Mouse (Mus musculus): Measurements from ENCODE around the gene Castor1.

The Castor1 gene

GRCm38 (mm10) chr11:4235665-4236545 is 17.9 kb downstream of the Castor1 start, which contains the start of gene Osm:
TSS of gene Osm (plus strand) at chr11:4236420.
- no peak for DNase-seq

GRCm38 (mm10) chr11:4236546-4237067 is 18.6 kb downstream of the Castor1 start:
- DNase-seq = no peak

- no peak for DNase-seq
Observed at GRCm38 (mm10) chr11:4237389-4237912, 19.4 kb downstream of the Castor1 start.

DNA sequence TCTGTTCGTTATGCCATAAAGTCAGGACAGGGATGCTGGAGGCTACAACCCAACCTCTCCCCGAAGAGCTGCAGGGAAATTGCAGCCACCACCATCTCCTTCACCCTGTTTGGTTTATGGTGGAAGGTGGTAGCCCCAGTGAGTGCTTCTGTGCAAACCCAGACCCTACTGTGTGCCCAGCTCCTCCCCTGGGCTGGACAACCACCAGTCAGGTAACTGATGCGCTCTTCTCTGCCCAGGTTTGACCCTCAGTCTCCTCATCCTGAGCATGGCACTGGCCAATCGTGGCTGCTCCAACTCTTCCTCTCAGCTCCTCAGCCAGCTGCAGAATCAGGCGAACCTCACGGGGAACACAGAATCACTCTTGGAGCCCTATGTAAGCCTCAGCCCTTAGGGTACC is 20.1 kb downstream of the Castor1 start:
- no peak for DNase-seq

DNA sequence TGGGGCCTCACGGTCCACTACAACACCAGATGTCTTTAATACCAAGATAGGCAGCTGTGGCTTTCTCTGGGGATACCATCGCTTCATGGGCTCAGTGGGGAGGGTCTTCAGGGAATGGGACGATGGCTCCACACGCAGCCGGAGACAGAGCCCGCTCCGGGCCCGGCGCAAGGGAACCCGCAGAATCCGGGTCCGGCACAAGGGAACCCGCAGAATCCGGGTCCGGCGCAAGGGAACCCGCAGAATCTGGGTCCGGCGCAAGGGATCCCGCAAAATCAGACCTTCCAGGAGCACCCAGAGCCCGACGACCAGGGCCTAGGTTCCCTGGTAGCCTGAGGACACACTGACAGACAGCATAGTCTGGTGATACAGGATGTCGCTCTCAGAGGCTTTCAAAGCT is 21.7 kb downstream of the Castor1 start:
- no peak for DNase-seq

DNA sequence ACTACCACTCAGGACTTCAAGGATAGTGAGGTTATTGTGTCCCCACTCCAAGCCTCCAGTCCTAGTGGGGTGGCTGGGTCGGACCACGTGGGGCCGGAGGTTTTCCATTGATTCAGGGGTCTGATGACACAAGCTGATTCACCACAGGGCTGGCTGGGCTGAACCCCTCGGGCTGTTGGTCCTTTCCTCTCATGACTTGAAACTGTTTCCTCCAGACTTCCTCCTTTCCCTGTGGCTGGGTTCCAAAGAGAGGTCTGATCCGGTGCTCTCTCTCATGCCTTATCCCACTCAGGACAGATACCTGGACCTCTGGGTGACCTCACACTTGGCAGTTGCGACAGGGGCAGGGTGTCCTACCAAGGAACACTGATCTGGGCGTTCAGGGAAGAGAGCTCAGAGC is 22.1 kb downstream of the Castor1 start:
- DNase-seq = no peak

GRCm38 (mm10) chr11:4241180-4241579 is 23.2 kb downstream of the Castor1 start:
- DNase-seq = no peak

GRCm38 (mm10) chr11:4246126-4246525 is 28.1 kb downstream of the Castor1 start:
- no peak for DNase-seq

- DNase-seq = no peak
Observed at GRCm38 (mm10) chr11:4246623-4247022, 28.6 kb downstream of the Castor1 start.

GRCm38 (mm10) chr11:4247201-4247959 is 29.4 kb downstream of the Castor1 start:
- DNase-seq = no peak

GRCm38 (mm10) chr11:4249151-4249550 is 31.1 kb downstream of the Castor1 start:
- DNase-seq = no peak

GRCm38 (mm10) chr11:4250290-4250689 is 32.3 kb downstream of the Castor1 start:
- no peak for DNase-seq

DNA sequence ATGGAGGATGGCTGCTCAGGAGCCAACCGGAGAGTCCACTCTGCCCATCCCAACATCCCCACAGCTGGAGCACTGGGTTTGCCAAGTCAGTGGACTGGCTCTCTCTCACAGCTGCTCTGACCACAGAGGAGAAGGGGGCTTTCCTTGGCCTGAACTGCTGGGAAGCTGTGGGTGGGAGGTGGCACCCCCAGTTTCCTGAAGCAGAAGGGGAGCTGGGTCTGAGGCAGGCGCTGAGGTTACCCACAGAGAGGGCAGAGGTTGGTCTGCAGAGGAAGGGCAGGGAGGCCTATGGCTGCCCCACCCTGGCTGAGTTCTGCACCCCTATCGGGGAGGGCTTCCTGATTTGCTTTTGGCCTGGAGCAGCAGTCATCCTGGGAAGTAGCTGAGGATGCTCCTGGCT is 33.4 kb downstream of the Castor1 start:
- no peak for DNase-seq

GRCm38 (mm10) chr11:4252886-4253285 is 34.9 kb downstream of the Castor1 start:
- no peak for DNase-seq

GRCm38 (mm10) chr11:4256846-4257607 is 39.0 kb downstream of the Castor1 start, which contains the start of gene Lif:
TSS of gene Lif (plus strand) at chr11:4257557.
- DNase-seq = no peak

DNA sequence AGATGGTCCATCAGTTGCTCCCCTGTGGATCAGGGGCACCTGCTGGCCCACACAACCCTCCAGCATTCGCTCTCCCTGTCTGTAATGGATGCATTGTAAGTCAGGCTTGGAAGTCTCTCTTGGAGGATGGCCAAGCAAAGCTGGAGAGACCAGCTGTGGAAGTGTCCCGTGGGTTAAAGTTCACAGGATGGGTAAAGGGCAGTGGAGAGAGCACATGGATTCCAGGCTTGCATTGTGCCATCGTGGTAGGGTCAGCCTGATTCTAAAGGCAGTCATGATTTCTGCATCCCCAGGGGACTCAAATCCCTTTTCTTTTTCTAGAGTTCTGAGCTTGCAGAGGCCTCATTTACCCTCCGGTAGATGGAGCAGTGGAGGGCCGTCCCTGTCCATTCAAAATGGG is 39.7 kb downstream of the Castor1 start:
- no peak for DNase-seq

DNA sequence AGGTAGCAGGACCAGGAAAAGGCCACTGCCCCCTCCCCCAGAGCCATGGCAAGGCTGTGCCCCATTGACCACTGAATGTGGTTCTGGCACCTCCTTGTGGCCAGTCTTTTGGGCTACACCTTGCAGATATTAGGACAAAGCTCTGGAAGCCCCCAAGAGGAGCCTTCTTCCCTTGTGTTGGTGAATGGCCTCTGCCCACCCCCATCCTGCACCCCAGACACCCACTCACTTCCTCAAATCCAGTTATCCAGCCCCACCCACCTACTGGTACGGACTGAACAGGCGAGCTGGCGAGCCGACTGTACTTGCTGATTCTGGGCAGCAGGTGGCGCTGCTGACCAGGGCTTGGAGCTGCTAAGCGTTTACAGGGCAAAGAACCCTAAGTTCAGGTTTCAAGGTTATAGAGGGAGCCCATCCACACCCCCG is 40.6 kb downstream of the Castor1 start:
- peak; percentile 80 for DNase-seq

DNA sequence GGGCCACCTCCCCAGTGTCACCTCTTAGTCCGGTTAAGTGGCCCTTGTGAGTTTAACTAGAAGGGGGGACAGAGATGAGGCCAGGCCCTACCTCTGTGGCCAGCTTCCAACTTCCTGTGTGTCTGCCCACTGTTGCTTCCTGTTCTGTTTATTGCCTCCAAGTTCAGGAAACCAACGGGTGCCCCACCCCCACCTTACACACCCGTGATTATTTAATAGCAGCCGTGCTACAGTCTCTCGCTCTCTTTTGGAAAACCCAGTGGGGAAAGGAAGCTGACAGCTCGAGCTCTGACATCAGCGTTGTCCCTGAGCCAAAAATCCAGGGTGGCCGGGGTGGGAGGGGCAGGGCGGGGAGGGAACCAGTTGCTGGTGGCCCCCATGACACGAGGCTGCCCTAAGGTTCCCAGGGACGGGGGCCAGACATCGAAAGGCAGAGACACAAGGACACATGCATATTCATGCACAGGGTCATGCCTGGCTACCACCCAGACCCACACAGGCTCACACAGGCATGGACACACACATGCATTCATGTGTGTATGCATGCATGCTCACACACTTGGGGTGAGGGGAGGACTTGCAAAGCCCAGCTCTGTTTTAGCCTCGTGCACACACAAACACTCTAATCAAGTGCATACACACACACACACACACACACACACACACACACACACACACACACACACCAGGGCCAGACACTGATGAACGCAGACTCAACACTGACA is 42.6 kb downstream of the Castor1 start:
- DNase-seq = no peak

DNA sequence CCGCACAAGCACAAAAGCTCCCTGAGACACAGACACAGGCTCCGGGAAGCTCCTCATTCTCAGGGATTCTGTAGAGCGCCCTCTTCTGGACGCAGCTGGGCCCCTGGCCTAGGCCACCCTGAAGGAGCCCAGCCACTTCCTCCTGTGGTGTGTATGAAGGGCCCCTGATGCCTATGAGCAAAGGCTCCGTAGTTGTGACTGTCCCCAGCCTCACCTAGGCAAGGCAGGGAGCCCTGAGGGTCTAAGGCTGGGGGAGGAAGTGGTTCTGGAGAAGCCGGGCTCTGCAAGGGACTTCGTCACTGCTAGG is 43.1 kb downstream of the Castor1 start:
- DNase-seq = peak; percentile 34

GRCm38 (mm10) chr11:4261969-4262368 is 43.9 kb downstream of the Castor1 start:
- no peak for DNase-seq

GRCm38 (mm10) chr11:4262847-4263246 is 44.8 kb downstream of the Castor1 start:
- no peak for DNase-seq

GRCm38 (mm10) chr11:4263296-4263695 is 45.3 kb downstream of the Castor1 start:
- no peak for DNase-seq

Measured in cerebellum, adult 11 months (tissue).